Mouse (Mus musculus) spleen, postnatal 36 days (tissue): ENCODE measurements around the gene Pdlim1.

Source experiments
- DNase-seq, 2 experiments: peaks; one replicate each; pipeline ENCODE4 v3.0.0; 2022; ENCODE audit warnings: low spot score in 2 of 2, mixed read lengths in 1 of 2

The Pdlim1 gene

GRCm38 (mm10) chr19:40271308-40271892, at the start of gene Pdlim1:
Gene Pdlim1, minus strand, starts transcription at chr19:40271842.
- peak; percentile 52 to 53 for DNase-seq

GRCm38 (mm10) chr19:40319199-40319598, 47.6 kb upstream of the Pdlim1 start:
- no peak for DNase-seq

GRCm38 (mm10) chr19:40318511-40318910, 46.9 kb upstream of the Pdlim1 start:
- DNase-seq, result no peak

DNA sequence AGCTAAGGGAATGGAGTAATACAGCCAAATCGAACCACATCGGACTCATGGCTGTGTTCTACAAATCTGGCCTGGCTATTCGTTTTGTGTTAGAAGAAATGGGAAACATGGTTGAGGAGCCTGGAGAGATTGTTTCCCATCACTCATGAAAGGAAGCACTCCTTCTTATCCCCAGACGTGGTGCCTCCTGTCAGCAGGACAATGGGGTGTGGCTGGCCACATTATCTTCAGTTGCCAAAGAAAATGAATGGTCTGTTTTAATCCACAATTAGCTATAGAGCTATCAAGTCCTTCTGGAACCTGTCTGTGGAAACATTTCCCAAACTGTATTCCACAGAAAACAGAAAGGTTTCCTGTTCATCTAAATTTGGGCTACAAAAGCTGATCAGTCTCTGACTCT, 45.4 kb upstream of the Pdlim1 start:
- DNase-seq, result no peak

DNA sequence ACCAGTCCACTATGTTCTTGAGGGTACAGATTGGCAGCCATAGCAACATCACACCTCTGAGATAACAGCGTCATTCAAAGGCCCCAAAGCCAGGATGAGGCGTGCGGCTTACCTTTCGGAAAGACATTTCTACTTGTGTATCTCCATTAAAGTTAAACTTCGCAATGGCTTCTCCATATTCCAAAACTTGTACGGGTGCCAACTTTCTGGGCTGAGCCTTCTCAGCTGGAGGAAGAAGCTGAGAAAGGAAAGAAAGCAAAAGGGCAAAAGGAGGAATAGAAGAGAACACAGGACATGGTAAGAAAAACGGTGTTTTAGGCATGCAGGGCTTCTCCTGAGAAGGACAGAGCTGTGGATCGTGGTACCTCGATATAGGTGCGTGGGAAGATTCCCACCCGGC, 42.6 kb upstream of the Pdlim1 start:
- DNase-seq, result no peak

GRCm38 (mm10) chr19:40311631-40312030, 40.0 kb upstream of the Pdlim1 start:
- no peak for DNase-seq

DNA sequence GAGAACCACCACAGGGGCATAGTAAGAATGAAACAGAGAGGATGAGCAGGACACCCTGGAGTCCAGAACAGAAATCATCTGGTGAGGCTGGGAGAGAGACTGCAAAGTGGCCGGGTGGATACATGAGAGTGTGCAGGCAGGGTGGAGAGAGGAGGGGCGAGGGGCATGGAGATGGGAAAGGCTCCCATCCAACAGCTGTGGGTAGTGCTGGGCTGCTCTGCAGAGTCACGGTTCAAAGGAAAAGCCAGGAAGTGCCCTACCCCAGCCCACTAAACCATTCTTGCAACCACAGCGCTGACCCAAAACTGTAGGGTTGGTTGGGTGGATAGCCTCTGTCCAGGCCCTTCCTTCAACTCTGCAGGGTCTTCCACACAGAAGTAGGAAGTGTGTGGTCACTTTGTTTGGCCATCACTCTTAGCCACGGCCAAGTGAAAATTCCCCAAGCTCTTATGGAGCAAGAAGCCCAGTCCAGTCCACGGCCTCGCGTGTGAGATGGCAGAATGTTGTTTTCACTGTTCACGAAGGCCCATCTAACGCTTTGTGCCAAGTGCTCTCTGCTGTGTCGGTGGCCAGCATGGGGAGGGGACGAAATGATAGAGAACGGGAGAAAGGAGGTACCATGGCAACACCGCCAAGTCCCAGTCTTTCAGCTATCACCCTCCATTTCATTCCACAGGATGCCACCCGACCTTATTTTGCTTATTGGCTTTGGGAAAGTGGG, 38.9 kb upstream of the Pdlim1 start:
- DNase-seq, result no peak

DNA sequence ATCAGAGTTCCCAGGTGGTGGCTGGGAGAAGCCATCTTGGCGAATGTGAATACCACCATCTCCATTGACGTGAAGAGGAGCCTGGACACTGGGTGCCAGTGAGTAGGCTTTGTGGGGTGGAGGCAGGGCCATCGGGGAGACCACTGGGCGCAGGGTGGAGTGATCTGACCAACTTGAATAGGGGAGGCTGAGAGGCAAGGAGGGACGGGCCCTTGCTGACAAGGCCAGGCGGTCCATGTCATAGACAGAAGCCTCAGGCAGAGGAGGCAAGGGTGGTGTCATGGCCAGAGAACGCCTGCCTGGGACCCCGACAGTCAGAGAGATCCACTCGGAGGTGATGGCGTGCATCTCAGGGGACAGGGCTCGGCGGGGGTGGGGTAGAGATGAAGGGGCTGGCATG, 38.3 kb upstream of the Pdlim1 start:
- no peak for DNase-seq

- no peak for DNase-seq
These were observed 35.9 kb upstream of the Pdlim1 start for GRCm38 (mm10) chr19:40307550-40307949.

DNA sequence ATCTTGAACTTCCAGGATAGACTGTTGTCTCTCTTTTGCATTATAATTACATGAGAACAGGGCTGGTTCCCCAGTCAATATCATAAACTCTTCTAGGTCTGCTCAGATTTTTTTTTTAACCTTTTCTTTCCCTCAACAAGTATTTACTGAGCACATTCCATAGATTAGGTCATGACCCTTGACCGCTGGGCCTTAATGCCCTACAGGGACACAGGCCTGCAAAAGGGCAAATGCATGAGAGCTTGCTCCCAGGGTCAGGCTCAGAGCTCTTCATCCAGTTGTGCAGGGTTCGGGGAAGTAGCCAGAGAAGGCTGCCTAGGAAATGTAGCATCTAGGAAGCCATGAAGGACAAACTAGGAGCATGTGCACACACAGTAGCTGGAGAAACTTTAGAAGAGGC, 35.0 kb upstream of the Pdlim1 start:
- no peak for DNase-seq

- DNase-seq, result no peak
These were observed 33.8 kb upstream of the Pdlim1 start for GRCm38 (mm10) chr19:40305456-40305855.

DNA sequence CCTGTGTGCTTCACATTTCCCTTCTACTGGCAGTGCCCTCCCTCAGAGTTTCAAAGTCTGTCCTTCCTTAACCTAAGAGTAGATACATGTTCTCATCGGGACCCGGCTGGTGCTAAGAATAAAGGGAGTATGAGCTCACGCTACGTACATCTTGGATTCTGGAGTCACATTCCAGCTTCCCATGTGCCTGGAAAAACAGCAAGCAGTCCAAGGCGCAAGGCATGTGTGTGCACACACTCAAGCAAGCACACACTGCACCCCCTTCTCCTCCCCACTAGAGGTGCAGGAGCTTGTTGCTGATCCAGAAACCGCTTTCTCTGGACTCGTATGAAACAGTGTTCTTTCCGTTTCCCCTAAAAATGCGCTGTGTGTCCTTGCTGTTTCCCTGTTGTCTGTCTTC, 31.3 kb upstream of the Pdlim1 start:
- no peak for DNase-seq

- no peak for DNase-seq
These were observed 30.8 kb upstream of the Pdlim1 start for GRCm38 (mm10) chr19:40302477-40302876.

- DNase-seq, result no peak
These were observed 28.5 kb upstream of the Pdlim1 start for GRCm38 (mm10) chr19:40299983-40300759.

GRCm38 (mm10) chr19:40299182-40299581, 27.5 kb upstream of the Pdlim1 start:
- DNase-seq, result no peak

DNA sequence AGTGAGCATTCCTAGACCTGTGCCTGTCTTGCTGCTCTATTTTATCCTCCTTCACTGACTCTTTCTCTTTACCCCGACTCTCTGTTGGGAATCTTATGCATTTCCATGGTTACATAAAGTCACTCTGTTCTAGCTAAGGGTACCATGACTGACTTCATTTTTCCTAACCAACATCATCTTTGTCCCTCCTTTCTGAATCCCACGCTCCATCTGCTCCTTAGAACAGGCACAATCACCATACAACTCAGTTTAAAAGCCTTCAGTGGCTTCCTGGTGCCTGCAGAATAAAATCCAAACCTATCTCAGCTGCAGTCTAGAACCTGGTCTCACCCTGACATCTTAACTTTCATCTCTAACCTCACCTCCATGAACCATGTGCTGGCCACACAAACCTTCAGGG, 26.9 kb upstream of the Pdlim1 start:
- DNase-seq, result no peak

DNA sequence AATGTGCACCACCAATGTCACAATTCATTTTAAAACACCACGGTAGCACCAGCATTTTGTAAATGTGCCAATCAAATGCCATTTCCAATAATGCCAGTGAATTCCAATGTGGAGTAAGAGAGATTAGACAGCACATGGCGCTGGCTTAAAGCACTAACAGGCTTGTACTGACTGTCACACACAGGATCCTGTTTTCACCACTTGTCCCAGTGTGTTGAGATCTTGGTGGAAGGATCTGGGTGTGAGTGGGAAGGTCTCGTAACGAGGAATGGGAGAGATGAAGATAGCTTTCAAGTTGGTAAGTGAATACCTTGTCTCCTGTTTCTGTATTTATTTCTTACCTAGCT, 26.1 kb upstream of the Pdlim1 start:
- no peak for DNase-seq

DNA sequence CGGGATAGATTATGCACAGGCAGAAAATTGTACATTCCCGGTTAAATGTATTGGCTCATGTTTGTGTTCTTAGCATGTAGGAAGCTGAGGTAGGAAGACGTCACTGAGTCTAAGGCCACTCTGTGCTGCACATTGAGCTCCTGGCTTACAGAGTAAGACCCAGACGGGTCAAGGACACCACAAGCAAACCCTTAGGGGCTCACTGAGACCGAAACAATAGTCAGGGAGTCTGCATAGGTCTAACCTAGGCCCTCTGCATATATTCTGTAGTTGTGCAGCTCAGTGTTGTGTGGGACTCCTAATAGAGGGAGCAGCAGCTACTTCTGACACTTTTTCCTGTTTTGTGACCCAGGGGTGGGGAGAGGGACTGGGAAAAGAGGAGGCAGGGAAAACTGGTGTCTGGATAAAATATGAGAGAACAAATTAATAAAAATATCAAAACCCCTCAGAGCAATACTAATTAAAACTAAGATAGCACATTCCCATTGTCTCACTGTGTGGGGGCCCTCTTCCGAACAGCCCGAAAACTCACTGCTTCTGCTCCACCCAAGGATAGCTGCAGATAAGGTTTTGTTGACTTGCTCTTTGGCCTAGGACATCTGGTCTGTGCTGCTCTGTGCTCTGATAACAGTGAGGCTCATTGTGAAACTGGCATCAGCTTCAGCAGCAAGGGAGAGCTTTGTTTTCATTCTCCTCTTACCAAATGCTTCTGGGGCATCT, 25.6 kb upstream of the Pdlim1 start:
- peak in 1 of 2 experiments; percentile 13 for DNase-seq

DNA sequence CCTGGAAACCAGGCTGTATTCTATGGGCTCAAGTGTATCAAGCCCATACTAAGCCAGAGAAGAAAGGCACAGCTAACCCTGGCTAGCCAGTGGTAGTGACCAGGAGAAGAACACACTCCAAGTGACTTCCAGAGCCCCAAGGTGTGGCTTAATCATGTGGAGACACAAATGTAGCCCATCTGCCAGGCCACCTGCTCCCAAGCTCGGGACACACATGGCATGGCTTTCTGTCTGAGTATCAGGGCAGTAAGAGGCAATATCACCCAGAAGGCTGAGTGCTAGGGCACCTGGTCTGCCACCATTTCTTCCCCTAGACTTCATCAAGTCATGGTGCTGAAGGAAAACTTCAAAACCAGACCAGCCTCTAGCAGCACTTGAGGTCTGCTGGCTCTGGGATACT, 22.6 kb upstream of the Pdlim1 start:
- DNase-seq, result no peak

DNA sequence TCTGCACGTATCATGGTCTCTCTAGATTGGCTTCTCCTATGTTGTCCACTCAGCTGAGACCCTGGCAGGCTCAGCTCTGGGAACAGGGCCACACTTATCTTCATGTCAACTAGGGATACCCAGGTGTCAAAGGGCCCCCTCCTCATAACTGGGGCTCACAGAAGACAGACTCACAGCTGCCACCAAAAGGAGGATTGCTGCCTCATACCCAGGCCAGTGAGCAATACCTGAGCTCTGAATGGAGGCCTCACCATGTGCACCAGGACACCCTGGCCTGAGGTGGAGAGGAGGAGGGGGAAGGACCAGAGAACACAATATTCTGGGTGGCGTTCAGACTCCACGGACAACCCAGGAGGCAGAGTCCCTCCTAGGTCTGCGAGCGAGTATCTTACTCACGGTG, 22.1 kb upstream of the Pdlim1 start:
- DNase-seq, result no peak

DNA sequence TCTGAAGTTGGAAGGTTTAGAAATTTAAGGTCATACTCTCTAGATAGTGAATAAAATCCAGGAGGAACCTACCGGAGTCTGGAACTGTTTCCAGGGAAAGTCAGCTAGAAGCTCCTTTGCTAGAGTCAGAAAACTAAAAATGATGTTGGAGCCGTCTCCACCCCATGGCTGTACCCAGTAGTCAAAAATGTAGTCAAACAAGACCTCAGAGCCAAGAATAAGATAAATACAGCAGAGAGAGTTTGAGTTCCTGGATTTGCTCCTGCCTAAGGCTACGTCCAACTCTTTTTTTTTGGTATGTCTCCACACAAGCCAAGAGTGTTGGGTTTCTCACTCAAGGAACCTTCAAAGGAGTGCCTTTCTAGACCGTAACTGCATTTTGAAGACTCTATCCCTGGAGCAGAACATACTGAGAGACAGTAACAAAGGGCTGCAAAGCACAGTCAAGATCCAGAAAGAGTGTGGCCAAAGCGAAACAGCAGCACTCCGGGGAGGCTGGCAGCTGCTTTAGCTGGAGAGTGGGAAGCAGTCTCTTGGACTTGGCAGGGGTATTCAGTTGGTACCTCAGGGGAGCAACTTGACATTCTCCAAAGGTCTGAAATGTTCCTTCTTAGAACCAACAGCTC, 18.6 kb upstream of the Pdlim1 start:
- DNase-seq, result no peak

DNA sequence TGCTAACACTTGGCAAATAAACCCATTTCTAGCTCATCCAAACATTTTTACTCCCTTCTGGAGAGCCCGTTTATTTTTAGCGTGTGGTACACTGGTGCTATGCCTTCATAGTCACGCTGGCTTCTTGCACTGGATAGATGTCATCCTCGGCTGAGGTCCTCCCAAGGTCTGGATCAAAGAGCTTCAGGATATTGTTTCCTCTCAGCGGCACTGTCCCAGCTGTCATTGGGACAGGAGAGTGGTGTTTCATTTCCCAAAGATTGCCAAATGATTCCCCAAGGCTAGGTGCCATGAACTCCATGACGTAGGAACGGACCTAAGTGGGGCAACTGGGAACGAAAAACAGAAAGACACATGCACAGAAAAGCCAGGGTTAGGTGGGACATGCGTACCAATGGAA, 16.8 kb upstream of the Pdlim1 start:
- no peak for DNase-seq
